Mouse (Mus musculus) C2C12 (cell line): ENCODE measurements at regions not wholly inside any gene's neighbourhood (a gene's known extent, or its start where the extent isn't known, plus 50 kb on each side); places are given as distances from the start of the nearest gene placed in this dataset.

Source experiments
- CEBPB ChIP-seq: IDR thresholded peaks from one replicate; pipeline ENCODE4 v1.6.1; 2011; ENCODE audit warnings: low read depth, mild to moderate bottlenecking, control low read depth, moderate library complexity
- CTCF ChIP-seq: IDR thresholded peaks from one replicate; pipeline ENCODE4 v1.5.1; 2011; ENCODE audit not compliant: control insufficient read depth, insufficient read depth, insufficient read length
- FOSL1 ChIP-seq: IDR thresholded peaks from one replicate; pipeline ENCODE4 v1.8.0; 2011; ENCODE audit warnings: mild to moderate bottlenecking, low read length; ENCODE audit not compliant: poor library complexity, insufficient read depth, severe bottlenecking
- MAX ChIP-seq: IDR thresholded peaks from one replicate; pipeline ENCODE4 v1.6.1; 2011; ENCODE audit warnings: mild to moderate bottlenecking, control low read depth
- MYOD1 ChIP-seq: IDR thresholded peaks from one replicate; pipeline ENCODE4 v1.6.1; 2011; ENCODE audit warnings: low read depth; ENCODE audit not compliant: control insufficient read depth, insufficient read length
- MYOG ChIP-seq: IDR thresholded peaks from one replicate; pipeline ENCODE4 v1.6.1; 2011; ENCODE audit not compliant: control insufficient read depth, insufficient read length; ENCODE audit errors: extremely low read depth
- USF1 ChIP-seq: IDR thresholded peaks from one replicate; pipeline ENCODE4 v1.6.1; 2011; ENCODE audit warnings: low read depth, mild to moderate bottlenecking, control low read depth, moderate library complexity

GRCm38 (mm10) chr12:9404981-9405380 is 164.9 kb upstream of the Osr1 start:
- TF ChIP-seq CTCF = no peak
- no peak for TF ChIP-seq USF1
- TF ChIP-seq CEBPB = no peak
- TF ChIP-seq MYOG = no peak
- TF ChIP-seq MAX = no peak
- TF ChIP-seq MYOD1 = no peak
- no peak for TF ChIP-seq FOSL1
